Mouse (Mus musculus) telencephalon, adult 2 months (tissue): ENCODE results near the gene Olfr667.
"Not testable (repeated sequence)": the region's sequence is repeated elsewhere in the genome, so short reads cannot be mapped to it uniquely, and the experiment has no call there.

Experiments
- DNase-seq: peaks from one replicate; pipeline ENCODE4 v3.0.0-alpha.2; 2011; ENCODE audit warnings: low read depth, low spot score

Gene Olfr667

DNA sequence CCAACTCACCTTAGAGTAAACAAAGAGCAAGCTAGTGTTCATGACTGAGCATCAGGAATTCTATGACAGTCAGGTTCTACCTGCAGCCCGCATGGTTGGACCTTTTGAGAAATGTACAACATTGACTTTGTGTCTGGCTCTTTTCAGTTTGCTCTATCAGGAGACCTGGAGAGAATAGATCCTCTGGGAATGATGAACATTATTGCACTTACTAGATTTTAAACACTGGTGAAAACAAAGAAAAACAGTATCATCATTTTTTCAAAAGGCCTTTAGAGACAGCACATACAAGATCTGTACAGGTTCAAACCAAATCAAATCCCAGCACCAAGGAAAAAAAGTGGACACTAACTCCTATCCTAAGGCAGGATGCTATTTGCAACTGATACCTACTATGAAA lies at the start of gene Olfr667:
Olfr667 (minus strand) TSS at position 101 of the 400 bp plus-strand sequence.
- no peak for DNase-seq

DNA sequence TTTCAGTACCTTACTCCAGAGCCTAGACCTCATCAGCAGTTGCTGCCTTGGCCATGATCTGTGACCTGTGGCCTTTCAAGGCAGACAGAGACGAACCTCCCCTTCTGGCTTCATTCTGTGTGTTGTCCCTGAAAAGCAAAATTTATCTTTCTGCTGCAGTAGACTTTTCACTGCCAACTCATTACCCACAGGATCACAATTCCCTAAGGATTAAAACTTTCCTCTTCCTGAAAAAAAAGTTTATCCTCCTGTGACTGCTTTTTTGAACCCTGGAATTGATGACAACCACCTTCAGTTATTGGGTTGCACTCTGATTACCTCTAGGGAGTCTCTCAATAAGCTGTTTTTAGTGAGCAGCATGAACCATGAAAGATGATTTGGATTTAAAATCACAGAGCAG lies 41.2 kb upstream of the Olfr667 start, which contains the start of gene Olfr670:
Olfr670 (minus strand) TSS at position 101 of the 400 bp plus-strand sequence.
- no peak for DNase-seq

DNA sequence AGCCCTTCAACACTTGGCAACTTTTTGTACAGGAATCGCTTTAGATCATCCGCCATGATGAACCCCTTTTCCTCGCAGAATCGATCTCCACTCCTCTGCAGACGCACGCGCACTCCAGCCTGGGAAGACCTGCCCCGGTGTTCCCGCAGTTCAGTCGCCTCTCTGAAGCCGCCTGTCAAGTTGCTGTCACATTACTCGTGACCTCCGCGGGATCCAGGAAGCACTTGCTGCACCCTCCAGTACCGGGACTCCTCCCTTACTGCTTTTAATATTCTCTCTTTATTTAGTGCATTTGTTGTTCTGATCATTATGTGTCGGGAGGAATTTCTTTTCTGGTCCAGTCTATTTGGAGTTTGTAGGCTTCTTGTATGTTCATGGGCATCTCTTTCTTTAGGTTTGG lies 29.0 kb upstream of the Olfr667 start:
- not testable (repeated sequence) for DNase-seq

DNA sequence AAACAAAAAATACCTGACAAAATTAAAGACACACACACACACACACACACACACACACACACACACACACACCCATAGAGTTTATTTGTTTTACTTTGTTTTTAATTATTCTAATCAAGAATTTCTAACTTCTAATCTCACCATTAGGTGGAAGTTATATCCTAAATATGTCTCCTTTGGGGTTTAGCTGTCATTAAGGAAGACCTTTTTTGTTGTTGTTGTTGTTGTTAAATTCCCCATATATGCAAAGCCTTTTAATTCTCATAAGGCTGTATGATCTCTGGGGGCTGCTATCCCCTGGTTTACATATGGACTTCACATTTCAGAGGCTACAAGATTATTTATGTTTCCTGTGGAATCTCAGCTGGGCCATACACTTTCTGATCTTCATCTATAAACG lies 12.7 kb upstream of the Olfr667 start, which contains the start of gene Olfr669:
Olfr669 (plus strand) TSS at position 301 of the 400 bp plus-strand sequence.
- no peak for DNase-seq

DNA sequence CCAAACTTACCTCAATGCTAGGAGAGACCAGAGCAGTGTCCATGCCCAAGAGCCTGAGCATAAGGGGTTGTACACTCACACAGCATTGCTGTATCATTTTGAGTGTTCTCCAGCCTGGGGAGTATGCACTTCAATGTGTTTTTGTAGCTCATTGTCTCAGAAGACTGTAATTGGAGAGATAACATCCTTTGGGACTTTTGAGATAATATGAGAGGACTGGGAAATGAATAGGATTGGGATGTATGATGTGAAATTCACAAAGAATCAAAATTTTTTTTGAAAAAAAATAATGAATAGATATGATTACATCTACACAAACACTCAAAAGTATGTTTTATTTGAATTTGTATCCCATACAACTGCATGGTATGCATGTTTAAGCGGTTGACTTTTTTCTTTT lies 6.7 kb upstream of the Olfr667 start, which contains the start of gene Olfr668:
Olfr668 (minus strand) TSS at position 101 of the 400 bp plus-strand sequence.
- DNase-seq = no peak

DNA sequence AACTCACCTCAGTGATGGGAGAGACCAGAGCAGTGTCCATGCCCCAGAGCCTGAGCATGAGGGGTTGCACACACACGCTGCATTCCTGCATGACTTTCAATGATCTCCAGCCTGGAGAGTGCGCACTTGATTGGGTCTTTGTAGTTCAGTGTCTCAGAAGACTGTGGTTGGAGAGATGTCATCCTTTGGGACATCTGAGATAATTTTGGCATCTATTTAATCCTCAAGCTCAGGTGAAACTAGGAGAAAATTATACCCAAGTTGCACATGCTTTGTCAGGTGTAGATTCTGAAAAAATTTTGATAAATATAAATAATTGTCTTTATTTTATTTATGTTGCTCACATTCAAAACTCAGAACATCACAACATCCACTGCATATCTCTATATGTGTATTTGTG lies 25.4 kb downstream of the Olfr667 start, which contains the start of gene Olfr666:
Olfr666 (minus strand) TSS at position 101 of the 400 bp plus-strand sequence.
- DNase-seq = no peak

DNA sequence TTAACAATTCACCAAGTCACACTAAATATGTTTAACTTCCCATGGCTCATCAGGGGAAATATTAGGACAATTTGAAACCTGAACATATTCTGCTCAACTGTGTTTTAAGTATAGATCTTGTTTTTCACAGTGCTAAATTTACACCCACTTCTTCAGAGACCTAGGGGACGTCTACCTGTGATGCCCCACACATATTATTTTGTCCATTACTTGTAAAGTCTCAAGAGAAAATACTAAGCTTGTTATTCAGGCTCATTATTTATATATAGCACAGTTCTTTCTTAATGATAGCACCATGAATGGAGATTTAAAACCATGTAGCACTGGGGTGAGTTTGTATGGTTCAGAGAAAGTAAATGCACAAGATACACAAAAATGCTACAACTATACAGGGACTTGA lies 43.6 kb downstream of the Olfr667 start, which contains the start of gene Olfr665:
Olfr665 (plus strand) TSS at position 301 of the 400 bp plus-strand sequence.
- no peak for DNase-seq
